Mouse (Mus musculus): ENCODE results near the gene Slc22a1. TPM values are rescaled to one million over a fixed set of nuclear protein-coding genes. Genes with fewer than 3 reads are reported as not detected.

The Slc22a1 gene
- polyA plus RNA-seq, 1 experiment from 2014 or later = 0.58 TPM

- 86% methylated on average over 4 of the region's 4 CpGs for WGBS
- Histone ChIP-seq H3K4me3 (no peak overlapping the region), H3K9ac (no peak overlapping the region), H3K4me1 (0 out of 2 replicates have a peak, but pooled peaks cover 9% of the 10 kb centered on the region), H3K36me3 (no peaks in the 10 kb centered on the region), H3K9me3 (peaks cover 8% of the 10 kb centered on the region; the same call in 1 of the 2 replicates), H3K27me3 (no peaks in the 10 kb centered on the region), H3K27ac (no peak overlapping the region), H3K4me2 (no peak overlapping the region)
- no peak for ATAC-seq (ENCODE audit: insufficient number of reproducible peaks, insufficient read depth, low FRiP score, low TSS enrichment, low read depth)
These were observed 47.6 kb downstream of the Slc22a1 start for GRCm38 (mm10) chr17:12627983-12628382.

DNA sequence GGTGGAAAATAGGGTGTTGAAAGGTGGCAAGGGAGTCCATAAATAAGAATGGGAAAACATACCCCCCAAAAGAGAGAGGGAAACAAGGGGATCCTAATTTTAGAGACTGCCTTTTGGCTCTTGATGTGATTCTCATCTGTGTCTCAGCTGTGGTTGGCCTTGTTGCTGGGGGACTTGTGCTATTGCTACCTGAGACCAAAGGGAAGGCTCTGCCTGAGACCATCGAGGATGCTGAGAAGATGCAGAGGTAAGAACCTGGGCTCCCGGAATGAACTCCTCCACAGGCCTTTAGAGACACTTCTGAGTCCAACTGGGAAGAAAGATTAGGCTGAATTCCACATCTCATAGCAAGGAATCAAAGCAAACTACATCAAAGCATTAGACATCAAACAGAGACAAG is 56.0 kb downstream of the Slc22a1 start:
- H3K27ac ChIP-seq = no peak overlapping the region
- whole genome bisulfite sequencing = 80% methylated on average over 2 of the region's 2 CpGs
- peaks cover 3% of the 10 kb centered on the region; the same call in 1 of the 2 replicates for H3K9me3 ChIP-seq
- H3K4me3 ChIP-seq = no peak overlapping the region
- no peak for ATAC-seq (ENCODE audit: insufficient number of reproducible peaks, insufficient read depth, low FRiP score, low TSS enrichment, low read depth)
- no peak overlapping the region for H3K4me2 ChIP-seq
- no peaks in the 10 kb centered on the region for H3K4me1 ChIP-seq
- H3K27me3 ChIP-seq = no peaks in the 10 kb centered on the region
- no peak overlapping the region for H3K9ac ChIP-seq
- no peaks in the 10 kb centered on the region for H3K36me3 ChIP-seq

DNA sequence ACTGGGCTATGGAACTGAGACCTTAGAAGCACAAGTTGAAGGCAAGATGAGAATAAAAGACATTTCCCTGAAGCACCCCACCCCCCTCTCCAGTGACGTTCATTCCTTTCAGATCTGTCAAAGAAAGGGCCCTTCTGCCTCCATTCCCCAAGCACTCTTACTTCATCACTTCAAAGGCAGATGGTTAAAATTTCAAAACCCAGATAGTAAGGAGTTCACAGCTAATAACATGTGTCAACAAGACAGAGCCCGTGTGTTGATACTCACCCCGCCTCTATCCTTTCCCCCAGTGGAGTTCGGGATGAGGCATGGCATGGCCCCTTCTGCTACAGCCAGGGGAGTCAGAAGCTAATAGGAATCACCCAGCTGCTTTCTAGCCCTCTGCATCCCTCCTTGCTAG is 60.2 kb downstream of the Slc22a1 start:
- WGBS = 49% methylated on average over 4 of the region's 4 CpGs
- H3K36me3 ChIP-seq = no peaks in the 10 kb centered on the region
- H3K9me3 ChIP-seq = no peaks in the 10 kb centered on the region
- no peak overlapping the region for H3K4me2 ChIP-seq
- H3K27me3 ChIP-seq = no peaks in the 10 kb centered on the region
- no peak overlapping the region for H3K9ac ChIP-seq
- H3K27ac ChIP-seq = no peak overlapping the region
- no peak for ATAC-seq (ENCODE audit: insufficient number of reproducible peaks, insufficient read depth, low FRiP score, low TSS enrichment, low read depth)
- H3K4me1 ChIP-seq = no peaks in the 10 kb centered on the region
- no peak overlapping the region for H3K4me3 ChIP-seq

GRCm38 (mm10) chr17:12614511-12615385 is 60.9 kb downstream of the Slc22a1 start:
- no peak for ATAC-seq (ENCODE audit: insufficient number of reproducible peaks, insufficient read depth, low FRiP score, low TSS enrichment, low read depth)
- 78% methylated on average over 15 of the region's 15 CpGs for WGBS
- Histone ChIP-seq H3K36me3 (no peaks in the 10 kb centered on the region), H3K9ac (no peak overlapping the region), H3K27ac (no peak overlapping the region), H3K4me1 (no peaks in the 10 kb centered on the region), H3K9me3 (no peaks in the 10 kb centered on the region), H3K4me3 (no peak overlapping the region), H3K27me3 (no peaks in the 10 kb centered on the region), H3K4me2 (no peak overlapping the region)

GRCm38 (mm10) chr17:12607202-12607601 is 68.4 kb downstream of the Slc22a1 start:
- no peak for ATAC-seq (ENCODE audit: insufficient number of reproducible peaks, insufficient read depth, low FRiP score, low TSS enrichment, low read depth)
- no peak overlapping the region for H3K9ac ChIP-seq
- no peak overlapping the region for H3K27ac ChIP-seq
- no peaks in the 10 kb centered on the region for H3K9me3 ChIP-seq
- no peaks in the 10 kb centered on the region for H3K4me1 ChIP-seq
- no peak overlapping the region for H3K4me3 ChIP-seq
- no peak overlapping the region for H3K4me2 ChIP-seq
- no peaks in the 10 kb centered on the region for H3K36me3 ChIP-seq
- no peaks in the 10 kb centered on the region for H3K27me3 ChIP-seq

- no peaks in the 10 kb centered on the region for H3K27me3 ChIP-seq
- no peak for ATAC-seq (ENCODE audit: insufficient number of reproducible peaks, insufficient read depth, low FRiP score, low TSS enrichment, low read depth)
- H3K4me1 ChIP-seq = no peaks in the 10 kb centered on the region
- no peak overlapping the region for H3K4me2 ChIP-seq
- no peak overlapping the region for H3K9ac ChIP-seq
- H3K4me3 ChIP-seq = no peak overlapping the region
- no peak overlapping the region for H3K27ac ChIP-seq
- no peaks in the 10 kb centered on the region for H3K9me3 ChIP-seq
- WGBS = 50% methylated on average over 1 of the region's 1 CpGs
- H3K36me3 ChIP-seq = no peaks in the 10 kb centered on the region
These were observed 69.0 kb downstream of the Slc22a1 start for GRCm38 (mm10) chr17:12606634-12607033.

Other genes starting within 250 kb of the Slc22a1 start
- gene Slc22a3, start 168.1 kb downstream of the Slc22a1 start, polyA plus RNA-seq (2015; fragmentation: Nextera tagmentation; extraction: Ambion mirVana) = 0.54 and 0.59 TPM in 2 replicates
- gene Slc22a2, start 91.7 kb downstream of the Slc22a1 start, polyA plus RNA-seq (2015; fragmentation: Nextera tagmentation; extraction: Ambion mirVana) = 0.11 TPM in 1 of 2 replicates, not detected in the other
- gene Igf2r, start 93.8 kb upstream of the Slc22a1 start, polyA plus RNA-seq (2015; fragmentation: Nextera tagmentation; extraction: Ambion mirVana) = 27.9 and 35.4 TPM in 2 replicates
- 1.2 and 2.1 TPM in 2 replicates for gene Mas1, start 192.3 kb upstream of the Slc22a1 start, polyA plus RNA-seq (2015; fragmentation: Nextera tagmentation; extraction: Ambion mirVana)
- not detected in 2 replicates for gene Mrgprh, start 200.2 kb upstream of the Slc22a1 start, polyA plus RNA-seq (2015; fragmentation: Nextera tagmentation; extraction: Ambion mirVana)
- 1.8 and 3.5 TPM in 2 replicates for gene Pnldc1, start 234.4 kb upstream of the Slc22a1 start, polyA plus RNA-seq (2015; fragmentation: Nextera tagmentation; extraction: Ambion mirVana)
- gene Tcp1, start 239.9 kb upstream of the Slc22a1 start, polyA plus RNA-seq (2015; fragmentation: Nextera tagmentation; extraction: Ambion mirVana) = 429 and 454 TPM in 2 replicates
- 136 and 172 TPM in 2 replicates for gene Mrpl18, start 240.5 kb upstream of the Slc22a1 start, polyA plus RNA-seq (2015; fragmentation: Nextera tagmentation; extraction: Ambion mirVana)